Mouse (Mus musculus): ENCODE measurements around the gene Il4ra. TPM values are rescaled to one million over a fixed set of nuclear protein-coding genes. Genes with fewer than 3 reads are reported as not detected.

Il4ra gene
- polyA plus RNA-seq, 1 experiment = 22.7 TPM

GRCm38 (mm10) chr7:125573849-125574248, 21.9 kb downstream of the Il4ra start:
- TF ChIP-seq USF1 (IDR thresholded peaks at IDR 0.05; ENCODE audit: low read depth) (no peak), CEBPB (IDR thresholded peaks at IDR 0.05; ENCODE audit: low read depth) (no peak), MYOD1 (IDR thresholded peaks at IDR 0.05; ENCODE audit: control insufficient read depth, insufficient read length, low read depth) (no peak), FOSL1 (IDR thresholded peaks at IDR 0.05; ENCODE audit: insufficient read depth, low read length, poor library complexity, severe bottlenecking) (no peak), MAX (IDR thresholded peaks at IDR 0.05) (no peak)
- Histone ChIP-seq H3K36me3 (ENCODE audit: control insufficient read depth, insufficient read depth) (peaks cover 72% of the 10 kb centered on the region), H3K79me3 (ENCODE audit: low read depth) (no peaks in the 10 kb centered on the region), H3ac (ENCODE audit: control insufficient read depth, insufficient read length, low read depth) (no peak overlapping the region), H3K79me2 (ENCODE audit: control insufficient read depth, insufficient read depth) (no peaks in the 10 kb centered on the region), H3K4me3 (ENCODE audit: insufficient read depth, poor library complexity, severe bottlenecking) (no peak overlapping the region), H3K27me3 (ENCODE audit: control insufficient read depth, insufficient read depth, insufficient read length) (no peaks in the 10 kb centered on the region)

- no peaks in the 10 kb centered on the region for H3K79me2 ChIP-seq (ENCODE audit: control insufficient read depth, insufficient read depth)
- H3ac ChIP-seq (ENCODE audit: control insufficient read depth, insufficient read length, low read depth) = no peak overlapping the region
- no peaks in the 10 kb centered on the region for H3K79me3 ChIP-seq (ENCODE audit: low read depth)
- no peak for TF ChIP-seq MYOD1 (IDR thresholded peaks at IDR 0.05; ENCODE audit: control insufficient read depth, insufficient read length, low read depth)
- no peaks in the 10 kb centered on the region for H3K27me3 ChIP-seq (ENCODE audit: control insufficient read depth, insufficient read depth, insufficient read length)
- peaks cover 62% of the 10 kb centered on the region for H3K36me3 ChIP-seq (ENCODE audit: control insufficient read depth, insufficient read depth)
- H3K4me3 ChIP-seq (ENCODE audit: insufficient read depth, poor library complexity, severe bottlenecking) = no peak overlapping the region
These were observed 22.9 kb downstream of the Il4ra start for GRCm38 (mm10) chr7:125574832-125575231.

- peaks cover 51% of the 10 kb centered on the region for H3K36me3 ChIP-seq (ENCODE audit: control insufficient read depth, insufficient read depth)
- H3K79me3 ChIP-seq (ENCODE audit: low read depth) = no peaks in the 10 kb centered on the region
- TF ChIP-seq USF1 (IDR thresholded peaks at IDR 0.05; ENCODE audit: low read depth) (no peak), MAX (IDR thresholded peaks at IDR 0.05) (no peak), MYOG (IDR thresholded peaks at IDR 0.05; ENCODE audit: control insufficient read depth, extremely low read depth, insufficient read length) (no peak), MYOD1 (IDR thresholded peaks at IDR 0.05; ENCODE audit: control insufficient read depth, insufficient read length, low read depth) (no peak), CTCF (IDR thresholded peaks at IDR 0.05; ENCODE audit: control insufficient read depth, insufficient read depth, insufficient read length) (no peak), CEBPB (IDR thresholded peaks at IDR 0.05; ENCODE audit: low read depth) (no peak), FOSL1 (IDR thresholded peaks at IDR 0.05; ENCODE audit: insufficient read depth, low read length, poor library complexity, severe bottlenecking) (no peak)
- no peak overlapping the region for H3K4me3 ChIP-seq (ENCODE audit: insufficient read depth, poor library complexity, severe bottlenecking)
- H3K27me3 ChIP-seq (ENCODE audit: control insufficient read depth, insufficient read depth, insufficient read length) = no peaks in the 10 kb centered on the region
- no peak overlapping the region for H3ac ChIP-seq (ENCODE audit: control insufficient read depth, insufficient read length, low read depth)
- no peaks in the 10 kb centered on the region for H3K79me2 ChIP-seq (ENCODE audit: control insufficient read depth, insufficient read depth)
These were observed 24.0 kb downstream of the Il4ra start for GRCm38 (mm10) chr7:125575738-125576540.

GRCm38 (mm10) chr7:125576982-125577381, 25.1 kb downstream of the Il4ra start:
- no peaks in the 10 kb centered on the region for H3K27me3 ChIP-seq (ENCODE audit: control insufficient read depth, insufficient read depth, insufficient read length)
- H3ac ChIP-seq (ENCODE audit: control insufficient read depth, insufficient read length, low read depth) = no peak overlapping the region
- TF ChIP-seq MYOG (IDR thresholded peaks at IDR 0.05; ENCODE audit: control insufficient read depth, extremely low read depth, insufficient read length) (no peak), MAX (IDR thresholded peaks at IDR 0.05) (no peak), USF1 (IDR thresholded peaks at IDR 0.05; ENCODE audit: low read depth) (no peak), CTCF (IDR thresholded peaks at IDR 0.05; ENCODE audit: control insufficient read depth, insufficient read depth, insufficient read length) (no peak), CEBPB (IDR thresholded peaks at IDR 0.05; ENCODE audit: low read depth) (no peak)
- H3K36me3 ChIP-seq (ENCODE audit: control insufficient read depth, insufficient read depth) = peaks cover 41% of the 10 kb centered on the region
- no peaks in the 10 kb centered on the region for H3K79me3 ChIP-seq (ENCODE audit: low read depth)
- no peak overlapping the region for H3K4me3 ChIP-seq (ENCODE audit: insufficient read depth, poor library complexity, severe bottlenecking)
- no peaks in the 10 kb centered on the region for H3K79me2 ChIP-seq (ENCODE audit: control insufficient read depth, insufficient read depth)

- H3K27me3 ChIP-seq (ENCODE audit: control insufficient read depth, insufficient read depth, insufficient read length) = no peaks in the 10 kb centered on the region
- H3K79me2 ChIP-seq (ENCODE audit: control insufficient read depth, insufficient read depth) = no peaks in the 10 kb centered on the region
- no peaks in the 10 kb centered on the region for H3K79me3 ChIP-seq (ENCODE audit: low read depth)
- TF ChIP-seq MYOG (IDR thresholded peaks at IDR 0.05; ENCODE audit: control insufficient read depth, extremely low read depth, insufficient read length) (no peak), CEBPB (IDR thresholded peaks at IDR 0.05; ENCODE audit: low read depth) (peak; percentile 29)
- H3K36me3 ChIP-seq (ENCODE audit: control insufficient read depth, insufficient read depth) = peaks cover 38% of the 10 kb centered on the region
- no peak overlapping the region for H3K4me3 ChIP-seq (ENCODE audit: insufficient read depth, poor library complexity, severe bottlenecking)
- H3ac ChIP-seq (ENCODE audit: control insufficient read depth, insufficient read length, low read depth) = no peak overlapping the region
These were observed 25.7 kb downstream of the Il4ra start for GRCm38 (mm10) chr7:125577486-125578088.

GRCm38 (mm10) chr7:125578106-125578505, 26.2 kb downstream of the Il4ra start:
- TF ChIP-seq CTCF (IDR thresholded peaks at IDR 0.05; ENCODE audit: control insufficient read depth, insufficient read depth, insufficient read length) (no peak), CEBPB (IDR thresholded peaks at IDR 0.05; ENCODE audit: low read depth) (no peak), MAX (IDR thresholded peaks at IDR 0.05) (no peak), FOSL1 (IDR thresholded peaks at IDR 0.05; ENCODE audit: insufficient read depth, low read length, poor library complexity, severe bottlenecking) (no peak), MYOD1 (IDR thresholded peaks at IDR 0.05; ENCODE audit: control insufficient read depth, insufficient read length, low read depth) (no peak), USF1 (IDR thresholded peaks at IDR 0.05; ENCODE audit: low read depth) (no peak), MYOG (IDR thresholded peaks at IDR 0.05; ENCODE audit: control insufficient read depth, extremely low read depth, insufficient read length) (no peak)
- no peak overlapping the region for H3ac ChIP-seq (ENCODE audit: control insufficient read depth, insufficient read length, low read depth)
- H3K36me3 ChIP-seq (ENCODE audit: control insufficient read depth, insufficient read depth) = peaks cover 32% of the 10 kb centered on the region
- no peaks in the 10 kb centered on the region for H3K79me2 ChIP-seq (ENCODE audit: control insufficient read depth, insufficient read depth)
- no peaks in the 10 kb centered on the region for H3K27me3 ChIP-seq (ENCODE audit: control insufficient read depth, insufficient read depth, insufficient read length)
- no peak overlapping the region for H3K4me3 ChIP-seq (ENCODE audit: insufficient read depth, poor library complexity, severe bottlenecking)
- no peaks in the 10 kb centered on the region for H3K79me3 ChIP-seq (ENCODE audit: low read depth)
